Comparison of ENCODE assay signal across 25 mouse cellular contexts in genomic region chr1:98420824-98421223, GRCm38 (mm10). TPM values are rescaled to one million over a fixed set of nuclear protein-coding genes. Genes with fewer than 3 reads are reported as not detected.
"Had no signal": no experiment of that assay in that cellular context is flagged by ENCODE, and none has a peak within 500 bp of the region (broad histone marks: within the 10 kb centered on the region; RNA-seq: fewer than 3 reads in every experiment).

TSS of gene Slco6d1 (plus strand) at chr1:98421124.

- DNase-seq: retina, postnatal 1 day; right cerebral cortex, adult 18-20 months; right cerebral cortex, postnatal 14 days; right cerebral cortex, postnatal 25 days; right cerebral cortex, postnatal 4 days; spleen, adult 18-20 months; thymus, adult 18-20 months; thymus, adult 2 months; thymus, postnatal 14 days; thymus, postnatal 25 days; thymus, postnatal 36 days; thymus, postnatal 4 days had no signal

- H3K36me3 ChIP-seq: neural tube, embryonic 12.5 days; neural tube, embryonic 13.5 days; neural tube, embryonic 15.5 days; stomach, embryonic 15.5 days had no signal

- H3K27me3 ChIP-seq: neural tube, embryonic 12.5 days; neural tube, embryonic 13.5 days; neural tube, embryonic 15.5 days; stomach, embryonic 15.5 days had no signal

- H3K4me3 ChIP-seq: neural tube, embryonic 12.5 days; neural tube, embryonic 13.5 days; neural tube, embryonic 15.5 days; stomach, embryonic 15.5 days had no signal

- H3K4me1 ChIP-seq: neural tube, embryonic 12.5 days; neural tube, embryonic 13.5 days; neural tube, embryonic 15.5 days; stomach, embryonic 15.5 days had no signal

- H3K27ac ChIP-seq: neural tube, embryonic 12.5 days; neural tube, embryonic 13.5 days; neural tube, embryonic 15.5 days; stomach, embryonic 15.5 days; stomach, postnatal 0 days had no signal

RNA-seq across cellular contexts. Expression of gene Slco6d1, which starts in this region (rescaled TPM):
- polyA plus RNA-seq: neural tube, embryonic 11.5 days; neural tube, embryonic 12.5 days; neural tube, embryonic 13.5 days; neural tube, embryonic 14.5 days; neural tube, embryonic 15.5 days; small intestine, adult 2 months; spleen, adult 2 months; stomach, embryonic 14.5 days; stomach, embryonic 15.5 days; stomach, embryonic 16.5 days; stomach, postnatal 0 days; thymus, adult 2 months; thymus, postnatal 0 days; urinary bladder, adult 2 months had no signal
